Mouse (Mus musculus) hindbrain, embryonic 10.5 days (tissue): ENCODE measurements around the gene Adam19. TPM values are rescaled to one million over a fixed set of nuclear protein-coding genes. Genes with fewer than 3 reads are reported as not detected.

Source experiments
- DNase-seq: peaks from one replicate; pipeline ENCODE4 v3.0.0-alpha.2; 2017; ENCODE audit warnings: low spot score
- H3K27ac ChIP-seq: fragments of 300-500 bp; sonication (generic); 2 replicates; pipeline ENCODE4 v1.5.1; 2016; ENCODE audit warnings: mild to moderate bottlenecking, moderate library complexity
- H3K27me3 ChIP-seq: fragments of 300-500 bp; sonication (generic); 2 replicates; pipeline ENCODE4 v1.6.1; 2016; ENCODE audit warnings: mild to moderate bottlenecking; ENCODE audit not compliant: poor library complexity, insufficient read depth, severe bottlenecking
- H3K36me3 ChIP-seq: fragments of 300-500 bp; sonication (generic); 2 replicates; pipeline ENCODE4 v1.6.1; 2016; ENCODE audit warnings: mild to moderate bottlenecking, moderate library complexity
- H3K4me1 ChIP-seq: fragments of 300-500 bp; sonication (generic); replicated peaks from 2 replicates; pipeline ENCODE4 v1.6.1; 2016; ENCODE audit warnings: mild to moderate bottlenecking
- H3K4me3 ChIP-seq: fragments of 300-500 bp; sonication (generic); 2 replicates; pipeline ENCODE4 v1.5.1; 2016; ENCODE audit warnings: mild to moderate bottlenecking, moderate library complexity
- H3K9me3 ChIP-seq: fragments of 300-500 bp; sonication (generic); 2 replicates; pipeline ENCODE4 v1.6.1; 2016; ENCODE audit warnings: mild to moderate bottlenecking, moderate library complexity
- WGBS: fragments of 180-500 bp; shearing (Covaris S2); methylation state at CpG from one replicate; pipeline ENCODE4 v1.1.7; 2016; 5-methylcytosine and 5-hydroxymethylcytosine counted together
- polyA plus RNA-seq: library from polyadenylated mRNA; unstranded; fragments of >200 nt; fragmentation: Nextera tagmentation; extraction: Ambion mirVana; gene quantifications from 2 replicates; pipeline ENCODE4 v1.2.1, GENCODE M21; 2016

Gene Adam19
- 12.9 and 14.0 TPM in 2 replicates for polyA plus RNA-seq

GRCm38 (mm10) chr11:46055896-46056769, at the start of gene Adam19:
Gene Adam19 (plus strand): TSS chr11:46055992.
- H3K36me3 ChIP-seq = peaks cover 5% of the 10 kb centered on the region; the same call in 1 of the 2 replicates
- peaks cover 18% of the 10 kb centered on the region; the same call in 1 of the 2 replicates for H3K27me3 ChIP-seq
- H3K9me3 ChIP-seq = no peaks in the 10 kb centered on the region
- peak within 1 kb of the TSS; percentile 72 for H3K4me3 ChIP-seq
- DNase-seq = peak; percentile 87
- peaks cover 37% of the 10 kb centered on the region for H3K4me1 ChIP-seq
- WGBS = under 1% methylated on average over 51 of the region's 51 CpGs
- peak within 1 kb of the TSS; percentile 93 for H3K27ac ChIP-seq

GRCm38 (mm10) chr11:46016061-46016460, 39.7 kb upstream of the Adam19 start:
- no peaks in the 10 kb centered on the region for H3K9me3 ChIP-seq
- WGBS = 27% methylated on average over 6 of the region's 6 CpGs
- H3K4me3 ChIP-seq = no peak overlapping the region
- no peaks in the 10 kb centered on the region for H3K36me3 ChIP-seq
- no peak overlapping the region for H3K27ac ChIP-seq
- peak; percentile 72 for DNase-seq
- H3K4me1 ChIP-seq = no peaks in the 10 kb centered on the region
- no peaks in the 10 kb centered on the region for H3K27me3 ChIP-seq

GRCm38 (mm10) chr11:46020246-46020645, 35.5 kb upstream of the Adam19 start:
- Histone ChIP-seq H3K4me1 (no peaks in the 10 kb centered on the region), H3K27me3 (no peaks in the 10 kb centered on the region), H3K36me3 (no peaks in the 10 kb centered on the region), H3K9me3 (no peaks in the 10 kb centered on the region), H3K27ac (no peak overlapping the region), H3K4me3 (no peak overlapping the region)
- DNase-seq = no peak
- 82% methylated on average over 1 of the region's 1 CpGs for WGBS

GRCm38 (mm10) chr11:46021850-46022249, 33.9 kb upstream of the Adam19 start:
- H3K36me3 ChIP-seq = no peaks in the 10 kb centered on the region
- no peaks in the 10 kb centered on the region for H3K9me3 ChIP-seq
- no peak for DNase-seq
- H3K27me3 ChIP-seq = no peaks in the 10 kb centered on the region
- no peak overlapping the region for H3K4me3 ChIP-seq
- H3K27ac ChIP-seq = no peak overlapping the region
- peaks cover 7% of the 10 kb centered on the region for H3K4me1 ChIP-seq

GRCm38 (mm10) chr11:46022983-46023382, 32.8 kb upstream of the Adam19 start:
- WGBS = 84% methylated on average over 6 of the region's 6 CpGs
- Histone ChIP-seq H3K36me3 (no peaks in the 10 kb centered on the region), H3K4me1 (peaks cover 7% of the 10 kb centered on the region), H3K4me3 (no peak overlapping the region), H3K9me3 (no peaks in the 10 kb centered on the region), H3K27me3 (no peaks in the 10 kb centered on the region), H3K27ac (no peak overlapping the region)
- no peak for DNase-seq

- Histone ChIP-seq H3K36me3 (no peaks in the 10 kb centered on the region), H3K4me1 (peaks cover 7% of the 10 kb centered on the region), H3K27me3 (no peaks in the 10 kb centered on the region), H3K9me3 (no peaks in the 10 kb centered on the region), H3K27ac (no peak overlapping the region), H3K4me3 (no peak overlapping the region)
- 47% methylated on average over 7 of the region's 7 CpGs for WGBS
- DNase-seq = peak; percentile 26
These were observed 29.8 kb upstream of the Adam19 start for GRCm38 (mm10) chr11:46025962-46026392.

GRCm38 (mm10) chr11:46027952-46028814, 27.6 kb upstream of the Adam19 start:
- Histone ChIP-seq H3K4me1 (peaks cover 7% of the 10 kb centered on the region), H3K36me3 (no peaks in the 10 kb centered on the region), H3K4me3 (no peak overlapping the region), H3K27me3 (no peaks in the 10 kb centered on the region), H3K9me3 (no peaks in the 10 kb centered on the region), H3K27ac (no peak overlapping the region)
- 85% methylated on average over 6 of the region's 6 CpGs for WGBS
- no peak for DNase-seq

- no peaks in the 10 kb centered on the region for H3K9me3 ChIP-seq
- WGBS = 66% methylated on average over 2 of the region's 2 CpGs
- no peaks in the 10 kb centered on the region for H3K27me3 ChIP-seq
- DNase-seq = no peak
- H3K36me3 ChIP-seq = no peaks in the 10 kb centered on the region
- no peak overlapping the region for H3K4me3 ChIP-seq
- peaks cover 7% of the 10 kb centered on the region for H3K4me1 ChIP-seq
- no peak overlapping the region for H3K27ac ChIP-seq
These were observed 26.3 kb upstream of the Adam19 start for GRCm38 (mm10) chr11:46029485-46029884.

GRCm38 (mm10) chr11:46030026-46030425, 25.8 kb upstream of the Adam19 start:
- no peak for DNase-seq
- no peaks in the 10 kb centered on the region for H3K27me3 ChIP-seq
- H3K4me3 ChIP-seq = no peak overlapping the region
- no peak overlapping the region for H3K27ac ChIP-seq
- WGBS = 77% methylated on average over 2 of the region's 2 CpGs
- H3K9me3 ChIP-seq = no peaks in the 10 kb centered on the region
- no peaks in the 10 kb centered on the region for H3K36me3 ChIP-seq
- peaks cover 7% of the 10 kb centered on the region for H3K4me1 ChIP-seq

- H3K27ac ChIP-seq = no peak overlapping the region
- no peaks in the 10 kb centered on the region; the same call in 1 of the 2 replicates for H3K4me1 ChIP-seq
- no peaks in the 10 kb centered on the region for H3K27me3 ChIP-seq
- no peak overlapping the region for H3K4me3 ChIP-seq
- WGBS = 69% methylated on average over 3 of the region's 3 CpGs
- no peak for DNase-seq
- H3K9me3 ChIP-seq = no peaks in the 10 kb centered on the region
- H3K36me3 ChIP-seq = no peaks in the 10 kb centered on the region
These were observed 24.3 kb upstream of the Adam19 start for GRCm38 (mm10) chr11:46031470-46031869.

GRCm38 (mm10) chr11:46032956-46033355, 22.8 kb upstream of the Adam19 start:
- Histone ChIP-seq H3K27ac (no peak overlapping the region), H3K27me3 (no peaks in the 10 kb centered on the region), H3K9me3 (no peaks in the 10 kb centered on the region), H3K4me3 (no peak overlapping the region), H3K4me1 (no peaks in the 10 kb centered on the region; the same call in 1 of the 2 replicates), H3K36me3 (no peaks in the 10 kb centered on the region)
- no peak for DNase-seq
- WGBS = 88% methylated on average over 7 of the region's 7 CpGs

GRCm38 (mm10) chr11:46036374-46036773, 19.4 kb upstream of the Adam19 start:
- no peak overlapping the region for H3K4me3 ChIP-seq

GRCm38 (mm10) chr11:46038901-46039300, 16.9 kb upstream of the Adam19 start:
- 86% methylated on average over 15 of the region's 15 CpGs for WGBS
- Histone ChIP-seq H3K27ac (no peak overlapping the region), H3K27me3 (no peaks in the 10 kb centered on the region), H3K4me1 (peaks cover 5% of the 10 kb centered on the region; the same call in 1 of the 2 replicates), H3K9me3 (no peaks in the 10 kb centered on the region), H3K4me3 (no peak overlapping the region), H3K36me3 (no peaks in the 10 kb centered on the region)
- DNase-seq = no peak

More at GRCm38 (mm10) chr11:46036374-46036773, 19.4 kb upstream of the Adam19 start:
- Histone ChIP-seq H3K4me1 (peaks cover 5% of the 10 kb centered on the region; the same call in 1 of the 2 replicates), H3K36me3 (no peaks in the 10 kb centered on the region), H3K27me3 (no peaks in the 10 kb centered on the region), H3K9me3 (no peaks in the 10 kb centered on the region), H3K27ac (no peak overlapping the region)
- no peak for DNase-seq
- WGBS = 95% methylated on average over 10 of the region's 10 CpGs
